Mouse (Mus musculus) fibroblast of lung, adult 2 months (primary cell): ENCODE measurements around the gene Pigm.

Experiments
- DNase-seq: peaks from one replicate; pipeline ENCODE4 v3.0.0-alpha.2; 2011; ENCODE audit warnings: low read depth

Pigm gene

GRCm38 (mm10) chr1:172352001-172352400 lies 24.3 kb upstream of the Pigm start:
- DNase-seq: no peak

- no peak for DNase-seq
Observed at GRCm38 (mm10) chr1:172352453-172352852, 23.9 kb upstream of the Pigm start.

GRCm38 (mm10) chr1:172355336-172355735 lies 21.0 kb upstream of the Pigm start:
- DNase-seq: no peak

- no peak for DNase-seq
Observed at GRCm38 (mm10) chr1:172357550-172357949, 18.8 kb upstream of the Pigm start.

- DNase-seq: no peak
Observed at GRCm38 (mm10) chr1:172358341-172358740, 18.0 kb upstream of the Pigm start.

GRCm38 (mm10) chr1:172364684-172365083 lies 11.7 kb upstream of the Pigm start:
- peak; percentile 17 for DNase-seq

- DNase-seq: no peak
Observed at GRCm38 (mm10) chr1:172368768-172369418, 7.5 kb upstream of the Pigm start.

GRCm38 (mm10) chr1:172376758-172377458 lies 562 bp downstream of the Pigm start:
- no peak for DNase-seq

- no peak for DNase-seq
Observed at GRCm38 (mm10) chr1:172380066-172380465, 3.7 kb downstream of the Pigm start.

- DNase-seq: no peak
Observed at GRCm38 (mm10) chr1:172382090-172382489, 5.7 kb downstream of the Pigm start.

GRCm38 (mm10) chr1:172387246-172387645 lies 10.9 kb downstream of the Pigm start:
- no peak for DNase-seq

GRCm38 (mm10) chr1:172390769-172391168 lies 14.4 kb downstream of the Pigm start:
- no peak for DNase-seq

GRCm38 (mm10) chr1:172391807-172392581 lies 15.6 kb downstream of the Pigm start:
- DNase-seq: no peak

- DNase-seq: no peak
Observed at GRCm38 (mm10) chr1:172392643-172393170, 16.4 kb downstream of the Pigm start.

- DNase-seq: no peak
Observed at GRCm38 (mm10) chr1:172393739-172394138, 17.4 kb downstream of the Pigm start.

- DNase-seq: no peak
Observed at GRCm38 (mm10) chr1:172396996-172397752, 20.8 kb downstream of the Pigm start.

- no peak for DNase-seq
Observed at GRCm38 (mm10) chr1:172406077-172406706, 29.8 kb downstream of the Pigm start.

- no peak for DNase-seq
Observed at GRCm38 (mm10) chr1:172408996-172409395, 32.6 kb downstream of the Pigm start.

- no peak for DNase-seq
Observed at GRCm38 (mm10) chr1:172409431-172409830, 33.1 kb downstream of the Pigm start.

GRCm38 (mm10) chr1:172410806-172411205 lies 34.5 kb downstream of the Pigm start:
- no peak for DNase-seq

GRCm38 (mm10) chr1:172412204-172412603 lies 35.9 kb downstream of the Pigm start:
- DNase-seq: no peak
